Mouse (Mus musculus) testis, adult 2 months (tissue): Measurements from ENCODE around the gene Itih3.

ENCODE experiments used
- CTCF ChIP-seq: fragments of 200-500 bp; IDR thresholded peaks from 2 replicates; pipeline ENCODE4 v1.5.1; 2012; ENCODE audit warnings: low read depth, mild to moderate bottlenecking, inconsistent platforms, low read length, moderate library complexity; ENCODE audit not compliant: control insufficient read depth, insufficient read depth, insufficient replicate concordance
- POLR2A ChIP-seq: fragments of 200-500 bp; IDR thresholded peaks from 2 replicates; pipeline ENCODE4 v1.6.1; 2012; ENCODE audit warnings: low read depth, mild to moderate bottlenecking, inconsistent platforms, low read length, moderate library complexity; ENCODE audit not compliant: control insufficient read depth

GRCm38 (mm10) chr14:30922053-30922670 lies 1.4 kb downstream of the Itih3 start:
- TF ChIP-seq POLR2A (no peak), CTCF (no peak)
